Mouse (Mus musculus) embryonic facial prominence, embryonic 15.5 days (tissue): ENCODE measurements around the gene Casp1. TPM values are rescaled to one million over a fixed set of nuclear protein-coding genes. Genes with fewer than 3 reads are reported as not detected.

Experiments used
- polyA plus RNA-seq: library from polyadenylated mRNA; unstranded; fragments of >200 nt; fragmentation: Nextera tagmentation; extraction: Ambion mirVana; gene quantifications from 2 replicates; pipeline ENCODE4 v1.2.1, GENCODE M21; 2015

The Casp1 gene
- polyA plus RNA-seq, 1 experiment from 2014 or later = 5.3 TPM

Other genes starting within 250 kb of the Casp1 start
- gene Casp4, start 10.3 kb downstream of the Casp1 start, polyA plus RNA-seq = 1.1 TPM in 2 replicates
- 2.1 and 2.6 TPM in 2 replicates for gene Casp12, start 46.9 kb downstream of the Casp1 start, polyA plus RNA-seq